Mouse (Mus musculus): ENCODE measurements around the gene Gm10142. TPM values are rescaled to one million over a fixed set of nuclear protein-coding genes. Genes with fewer than 3 reads are reported as not detected.

The Gm10142 gene
- polyA plus RNA-seq (2012; ENCODE audit: insufficient read depth, low replicate concordance): not detected in 2 replicates

- TF ChIP-seq GATA1 (IDR thresholded peaks at IDR 0.05; ENCODE audit: borderline replicate concordance, low read length): no peak
- no peak for TF ChIP-seq FLI1 (IDR thresholded peaks at IDR 0.05; ENCODE audit: low read length)
- Histone ChIP-seq H3K4me1 (peaks cover 11% of the 10 kb centered on the region), H3K27me3 (replicated peaks) (peaks cover 47% of the 10 kb centered on the region), H3K4me3 (replicated peaks) (no peak within 1 kb of the TSS), H3K9me3 (peaks cover 12% of the 10 kb centered on the region), H3K36me3 (replicated peaks; ENCODE audit: low read length) (no peaks in the 10 kb centered on the region)
Observed at GRCm38 (mm10) chr10:77715507-77715906, at the start of gene Gm10142. Gm10142 (plus strand) TSS chr10:77715807.

GRCm38 (mm10) chr10:77666342-77666741 is 49.3 kb upstream of the Gm10142 start:
- H3K36me3 ChIP-seq (replicated peaks; ENCODE audit: low read length): no peaks in the 10 kb centered on the region
- peaks cover 65% of the 10 kb centered on the region for H3K27me3 ChIP-seq (replicated peaks)
- peaks cover 3% of the 10 kb centered on the region; the same call in 1 of the 2 replicates for H3K9me3 ChIP-seq
- H3K4me1 ChIP-seq: peaks cover 6% of the 10 kb centered on the region
- no peak overlapping the region for H3K4me3 ChIP-seq (replicated peaks)
- no peak for TF ChIP-seq FLI1 (IDR thresholded peaks at IDR 0.05; ENCODE audit: low read length)
- TF ChIP-seq GATA1 (IDR thresholded peaks at IDR 0.05; ENCODE audit: borderline replicate concordance, low read length): no peak

GRCm38 (mm10) chr10:77667402-77667801 is 48.2 kb upstream of the Gm10142 start:
- Histone ChIP-seq H3K4me3 (replicated peaks) (no peak overlapping the region), H3K36me3 (replicated peaks; ENCODE audit: low read length) (no peaks in the 10 kb centered on the region), H3K9me3 (peaks cover 3% of the 10 kb centered on the region; the same call in 1 of the 2 replicates), H3K27me3 (replicated peaks) (peaks cover 59% of the 10 kb centered on the region), H3K4me1 (peaks cover 11% of the 10 kb centered on the region)
- TF ChIP-seq GATA1 (IDR thresholded peaks at IDR 0.05; ENCODE audit: borderline replicate concordance, low read length) (no peak), FLI1 (IDR thresholded peaks at IDR 0.05; ENCODE audit: low read length) (no peak)

- TF ChIP-seq FLI1 (IDR thresholded peaks at IDR 0.05; ENCODE audit: low read length) (no peak), GATA1 (IDR thresholded peaks at IDR 0.05; ENCODE audit: borderline replicate concordance, low read length) (no peak)
- H3K27me3 ChIP-seq (replicated peaks): peaks cover 61% of the 10 kb centered on the region
- H3K36me3 ChIP-seq (replicated peaks; ENCODE audit: low read length): no peaks in the 10 kb centered on the region
- H3K9me3 ChIP-seq: peaks cover 3% of the 10 kb centered on the region; the same call in 1 of the 2 replicates
- H3K4me3 ChIP-seq (replicated peaks): no peak overlapping the region
- H3K4me1 ChIP-seq: peaks cover 7% of the 10 kb centered on the region
Observed at GRCm38 (mm10) chr10:77670710-77671109, 44.9 kb upstream of the Gm10142 start.

GRCm38 (mm10) chr10:77671519-77671918 is 44.1 kb upstream of the Gm10142 start:
- peaks cover 7% of the 10 kb centered on the region for H3K4me1 ChIP-seq
- TF ChIP-seq FLI1 (IDR thresholded peaks at IDR 0.05; ENCODE audit: low read length) (no peak), GATA1 (IDR thresholded peaks at IDR 0.05; ENCODE audit: borderline replicate concordance, low read length) (no peak)

GRCm38 (mm10) chr10:77673765-77674164 is 41.8 kb upstream of the Gm10142 start:
- H3K27me3 ChIP-seq (replicated peaks): peaks cover 64% of the 10 kb centered on the region
- peaks cover 11% of the 10 kb centered on the region for H3K9me3 ChIP-seq
- H3K4me3 ChIP-seq (replicated peaks): no peak overlapping the region
- TF ChIP-seq GATA1 (IDR thresholded peaks at IDR 0.05; ENCODE audit: borderline replicate concordance, low read length) (no peak), FLI1 (IDR thresholded peaks at IDR 0.05; ENCODE audit: low read length) (no peak)
- no peaks in the 10 kb centered on the region for H3K36me3 ChIP-seq (replicated peaks; ENCODE audit: low read length)
- peaks cover 17% of the 10 kb centered on the region for H3K4me1 ChIP-seq

More at GRCm38 (mm10) chr10:77671519-77671918, 44.1 kb upstream of the Gm10142 start:
- peaks cover 62% of the 10 kb centered on the region for H3K27me3 ChIP-seq (replicated peaks)
- no peak overlapping the region for H3K4me3 ChIP-seq (replicated peaks)
- no peaks in the 10 kb centered on the region for H3K36me3 ChIP-seq (replicated peaks; ENCODE audit: low read length)
- peaks cover 3% of the 10 kb centered on the region; the same call in 1 of the 2 replicates for H3K9me3 ChIP-seq

GRCm38 (mm10) chr10:77677562-77677961 is 38.0 kb upstream of the Gm10142 start:
- Histone ChIP-seq H3K9me3 (peaks cover 8% of the 10 kb centered on the region), H3K4me3 (replicated peaks) (no peak overlapping the region), H3K36me3 (replicated peaks; ENCODE audit: low read length) (no peaks in the 10 kb centered on the region), H3K27me3 (replicated peaks) (peaks cover 75% of the 10 kb centered on the region), H3K4me1 (peaks cover 10% of the 10 kb centered on the region; the same call in 1 of the 2 replicates)
- TF ChIP-seq GATA1 (IDR thresholded peaks at IDR 0.05; ENCODE audit: borderline replicate concordance, low read length): no peak

- Histone ChIP-seq H3K9me3 (peaks cover 4% of the 10 kb centered on the region), H3K27me3 (replicated peaks) (peaks cover 80% of the 10 kb centered on the region), H3K4me1 (peaks cover 3% of the 10 kb centered on the region; the same call in 1 of the 2 replicates), H3K36me3 (replicated peaks; ENCODE audit: low read length) (no peaks in the 10 kb centered on the region), H3K4me3 (replicated peaks) (no peak overlapping the region)
- TF ChIP-seq GATA1 (IDR thresholded peaks at IDR 0.05; ENCODE audit: borderline replicate concordance, low read length) (no peak), FLI1 (IDR thresholded peaks at IDR 0.05; ENCODE audit: low read length) (no peak)
Observed at GRCm38 (mm10) chr10:77682994-77683393, 32.6 kb upstream of the Gm10142 start.

GRCm38 (mm10) chr10:77684181-77684580 is 31.4 kb upstream of the Gm10142 start:
- H3K36me3 ChIP-seq (replicated peaks; ENCODE audit: low read length): no peaks in the 10 kb centered on the region
- no peak overlapping the region for H3K4me3 ChIP-seq (replicated peaks)
- H3K9me3 ChIP-seq: no peaks in the 10 kb centered on the region
- H3K27me3 ChIP-seq (replicated peaks): peaks cover 82% of the 10 kb centered on the region
- no peak for TF ChIP-seq FLI1 (IDR thresholded peaks at IDR 0.05; ENCODE audit: low read length)
- no peak for TF ChIP-seq GATA1 (IDR thresholded peaks at IDR 0.05; ENCODE audit: borderline replicate concordance, low read length)
- no peaks in the 10 kb centered on the region for H3K4me1 ChIP-seq

- Histone ChIP-seq H3K36me3 (replicated peaks; ENCODE audit: low read length) (no peaks in the 10 kb centered on the region), H3K27me3 (replicated peaks) (peaks cover 84% of the 10 kb centered on the region), H3K4me3 (replicated peaks) (no peak within 1 kb of the TSS), H3K9me3 (no peaks in the 10 kb centered on the region), H3K4me1 (no peaks in the 10 kb centered on the region; the same call in 1 of the 2 replicates)
- no peak for TF ChIP-seq GATA1 (IDR thresholded peaks at IDR 0.05; ENCODE audit: borderline replicate concordance, low read length)
- TF ChIP-seq FLI1 (IDR thresholded peaks at IDR 0.05; ENCODE audit: low read length): no peak
Observed at GRCm38 (mm10) chr10:77685895-77686664, 29.5 kb upstream of the Gm10142 start, which contains the start of gene Tspear. Tspear (plus strand) TSS chr10:77686569.
